Mouse (Mus musculus) spleen, postnatal 4 days (tissue): ENCODE results near the gene Klhl21.
A peak's percentile ranks its signal among the peaks of the same experiment; 100 is the strongest.
"Not testable (repeated sequence)": the region's sequence is repeated elsewhere in the genome, so short reads cannot be mapped to it uniquely, and the experiment has no call there.

Experiments used
- DNase-seq, 2 experiments: peaks; one replicate each; pipeline ENCODE4 v3.0.0; 2022; ENCODE audit warnings: low spot score in 2 of 2

The Klhl21 gene

GRCm38 (mm10) chr4:152021568-152022097, 13.0 kb downstream of the Klhl21 start:
- DNase-seq: no peak

- DNase-seq: no peak
Observed at GRCm38 (mm10) chr4:152022506-152022905, 13.9 kb downstream of the Klhl21 start.

- no peak for DNase-seq
Observed at GRCm38 (mm10) chr4:152024525-152024924, 15.9 kb downstream of the Klhl21 start.

- DNase-seq: no peak
Observed at GRCm38 (mm10) chr4:152026751-152027508, 18.3 kb downstream of the Klhl21 start.

- peak; percentile 95 to 96 for DNase-seq
Observed at GRCm38 (mm10) chr4:152027524-152027923, 18.9 kb downstream of the Klhl21 start, which contains the start of gene Zbtb48. Gene Zbtb48, minus strand, starts transcription at chr4:152027671.

- DNase-seq: no peak
Observed at GRCm38 (mm10) chr4:152028456-152028855, 19.9 kb downstream of the Klhl21 start.

- no peak for DNase-seq
Observed at GRCm38 (mm10) chr4:152029087-152029486, 20.5 kb downstream of the Klhl21 start.

- DNase-seq: no peak
Observed at GRCm38 (mm10) chr4:152029997-152030396, 21.4 kb downstream of the Klhl21 start.

GRCm38 (mm10) chr4:152032922-152033321, 24.3 kb downstream of the Klhl21 start:
- no peak for DNase-seq

- not testable (repeated sequence) for DNase-seq
Observed at GRCm38 (mm10) chr4:152036464-152036863, 27.9 kb downstream of the Klhl21 start.

- DNase-seq: no peak
Observed at GRCm38 (mm10) chr4:152038225-152038984, 29.8 kb downstream of the Klhl21 start, which contains the start of gene Tas1r1. Gene Tas1r1, minus strand, starts transcription at chr4:152038568.

GRCm38 (mm10) chr4:152038985-152039830, 30.6 kb downstream of the Klhl21 start, which contains the start of gene Nol9:
Gene Nol9, plus strand, starts transcription at chr4:152039321.
- DNase-seq: peak; percentile 93 to 99

- DNase-seq: no peak
Observed at GRCm38 (mm10) chr4:152039831-152040310, 31.3 kb downstream of the Klhl21 start.

- DNase-seq: no peak
Observed at GRCm38 (mm10) chr4:152041924-152042641, 33.5 kb downstream of the Klhl21 start.

- DNase-seq: no peak
Observed at GRCm38 (mm10) chr4:152043171-152043570, 34.6 kb downstream of the Klhl21 start.

- DNase-seq: no peak
Observed at GRCm38 (mm10) chr4:152044609-152045008, 36.0 kb downstream of the Klhl21 start.

GRCm38 (mm10) chr4:152062390-152063110, 53.9 kb downstream of the Klhl21 start:
- no peak for DNase-seq

GRCm38 (mm10) chr4:152067280-152067679, 58.7 kb downstream of the Klhl21 start:
- no peak for DNase-seq
